Mouse (Mus musculus): Measurements from ENCODE around the gene Aldoc.
A peak's percentile ranks its signal among the peaks of the same experiment; 100 is the strongest.
"Not testable (repeated sequence)": the region's sequence is repeated elsewhere in the genome, so short reads cannot be mapped to it uniquely, and the experiment has no call there.

Gene Aldoc

GRCm38 (mm10) chr11:78322860-78323259 is at the start of gene Aldoc:
Aldoc (plus strand) TSS chr11:78322968.
- DNase-seq (ENCODE audit: low spot score) = no peak

DNA sequence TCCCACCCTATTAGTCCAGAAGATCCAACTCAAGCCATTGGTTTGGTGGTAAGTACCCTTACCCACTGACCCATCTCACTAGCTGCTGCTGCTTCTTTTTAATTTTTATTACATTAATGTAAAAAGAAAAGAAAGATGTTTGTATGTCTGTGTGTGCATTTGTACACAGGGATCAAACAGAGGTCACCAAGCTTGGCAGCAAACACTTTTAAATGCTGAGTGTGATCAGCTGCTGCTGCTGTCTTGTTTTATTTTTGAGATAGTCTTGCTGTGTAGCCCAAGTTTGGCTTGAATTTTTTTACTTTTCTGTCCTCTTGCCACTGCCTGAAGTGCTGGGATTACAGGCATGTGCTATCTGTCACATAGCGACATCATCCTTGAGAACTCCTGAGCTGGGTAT is 47.2 kb upstream of the Aldoc start:
- no peak for DNase-seq (ENCODE audit: low spot score)

DNA sequence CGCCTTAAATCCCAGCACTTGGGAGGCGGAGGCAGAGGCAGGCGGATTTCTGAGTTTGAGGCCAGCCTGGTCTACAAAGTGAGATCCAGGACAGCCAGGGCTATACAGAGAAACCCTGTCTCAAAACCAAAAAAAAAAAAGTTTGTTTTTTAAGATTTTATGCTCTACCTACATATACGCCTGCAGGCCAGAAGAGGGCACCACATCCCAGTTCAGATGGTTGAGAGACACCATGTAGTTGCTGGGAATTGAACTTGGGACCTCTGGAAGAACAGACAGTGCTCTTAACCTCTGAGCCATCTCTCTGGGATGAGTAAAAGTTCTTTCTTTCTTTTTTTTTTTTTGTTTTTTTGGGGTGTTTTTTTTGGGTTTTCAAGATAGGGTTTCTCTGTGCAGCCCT is 46.6 kb upstream of the Aldoc start:
- not testable (repeated sequence) for DNase-seq (ENCODE audit: low spot score)

DNA sequence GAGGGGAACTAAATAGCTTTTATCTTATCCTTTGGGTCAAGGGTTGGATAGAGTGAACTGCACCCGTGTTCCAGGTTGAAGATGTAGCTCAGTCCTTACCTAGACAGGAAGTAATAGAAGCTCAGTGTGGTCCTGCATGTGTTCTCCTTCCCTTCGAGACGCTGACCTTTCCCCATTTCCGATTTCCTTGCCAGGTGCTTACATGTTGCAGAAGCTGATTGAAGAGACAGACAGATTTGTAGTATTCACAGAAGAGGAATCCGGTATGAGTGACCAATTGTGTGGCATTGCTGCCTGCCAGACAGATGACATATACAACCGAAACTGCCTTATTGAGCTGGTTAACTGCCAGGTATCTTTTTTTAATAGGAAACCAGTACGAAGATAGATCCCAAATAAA is 43.9 kb upstream of the Aldoc start:
- no peak for DNase-seq (ENCODE audit: low spot score)

GRCm38 (mm10) chr11:78279586-78279985 is 43.2 kb upstream of the Aldoc start:
- no peak for DNase-seq (ENCODE audit: low spot score)

DNA sequence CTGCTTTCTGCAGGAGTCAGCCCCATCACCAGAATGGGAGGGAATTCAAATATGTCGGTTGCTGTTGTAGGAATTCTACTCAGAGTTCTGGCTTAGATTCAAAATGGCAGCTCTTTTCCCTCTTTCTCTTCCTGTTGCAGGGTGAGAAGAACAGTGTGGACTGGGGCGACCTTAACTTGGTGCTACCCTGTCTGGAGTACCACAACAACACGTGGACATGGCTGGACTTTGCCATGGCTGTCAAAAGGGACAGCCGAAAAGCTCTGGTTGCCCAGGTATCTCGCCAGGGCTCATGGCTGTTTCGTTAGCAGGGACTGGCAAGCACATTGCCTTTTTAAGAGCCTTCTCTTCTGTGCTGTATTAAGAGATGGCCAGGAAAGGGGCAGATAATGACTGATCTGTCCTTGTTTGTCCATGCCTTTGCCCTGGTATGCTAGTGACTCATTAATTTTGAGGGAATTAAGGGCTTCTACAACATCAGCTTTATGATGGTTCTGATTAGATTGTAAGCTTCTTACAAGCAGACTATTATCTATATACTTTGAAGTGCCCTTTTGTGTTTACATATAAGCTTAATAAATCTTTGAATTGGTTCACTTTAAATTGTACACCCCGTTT is 33.5 kb upstream of the Aldoc start:
- no peak for DNase-seq (ENCODE audit: low spot score)

DNA sequence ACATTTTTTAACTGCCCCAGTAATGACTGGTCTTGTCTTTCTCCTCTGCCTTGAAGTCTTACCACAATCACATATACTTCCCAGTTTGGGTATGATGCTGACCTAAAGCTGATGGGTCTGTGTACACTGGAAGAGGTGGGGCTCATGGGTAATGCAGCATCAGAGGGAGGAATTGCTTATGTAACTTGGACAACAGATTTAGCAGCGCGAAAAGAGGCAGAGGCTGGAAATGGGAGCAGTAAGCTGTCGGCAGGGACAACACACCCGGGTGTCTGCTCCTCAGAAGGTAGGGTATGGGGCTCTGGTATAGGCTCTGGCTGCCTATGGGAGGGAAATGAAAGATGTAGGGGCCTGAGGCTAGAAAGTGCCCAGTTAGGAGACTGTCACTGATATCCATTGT is 32.1 kb upstream of the Aldoc start, which contains the start of gene BC030499:
BC030499 (plus strand) TSS at position 188 of the 400 bp plus-strand sequence.
- no peak for DNase-seq (ENCODE audit: low spot score)

GRCm38 (mm10) chr11:78294585-78294984 is 28.2 kb upstream of the Aldoc start:
- no peak for DNase-seq (ENCODE audit: low spot score)

DNA sequence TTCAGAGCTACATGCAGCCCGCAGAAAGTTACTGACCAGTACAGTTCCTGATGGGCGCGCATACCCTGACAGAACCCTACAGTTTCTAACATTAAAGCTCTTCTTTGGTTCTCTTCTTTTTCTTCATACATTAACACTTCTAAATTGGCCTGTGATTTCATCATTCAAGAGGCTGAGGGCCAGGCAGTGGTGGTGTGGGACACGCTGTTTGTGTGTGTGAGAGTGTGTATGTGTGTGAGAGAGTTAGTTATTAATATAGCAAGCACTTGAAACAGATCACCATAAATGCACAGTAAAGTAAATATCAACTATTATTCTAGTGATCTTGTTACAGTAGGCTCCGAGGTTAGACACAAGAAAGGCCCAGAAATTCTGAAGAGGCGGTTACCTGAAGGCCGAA is 21.9 kb upstream of the Aldoc start:
- DNase-seq (ENCODE audit: low spot score) = no peak

GRCm38 (mm10) chr11:78301357-78302084 is 21.2 kb upstream of the Aldoc start, which contains the start of gene Spag5:
Spag5 (plus strand) TSS chr11:78301529.
- DNase-seq (ENCODE audit: low spot score) = peak; percentile 85

DNA sequence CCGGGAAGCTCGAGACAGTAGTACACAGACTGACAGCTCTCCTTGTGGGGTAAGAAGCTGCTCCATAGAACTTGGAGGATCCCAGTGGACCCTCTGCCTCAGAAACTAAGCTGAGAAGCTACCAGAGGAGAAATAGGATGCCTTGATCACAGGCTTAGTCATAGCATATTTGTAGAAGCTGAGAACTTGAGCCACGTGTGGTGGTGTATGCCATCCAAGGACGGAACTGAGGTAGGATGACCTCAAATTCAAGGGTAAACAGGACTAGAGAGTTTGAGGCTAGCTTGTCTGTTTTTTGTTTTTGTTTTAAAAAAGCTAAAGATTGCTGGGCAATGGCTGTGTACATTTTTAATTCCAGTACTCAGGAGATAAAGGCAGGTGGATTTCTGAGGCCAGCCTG is 17.5 kb upstream of the Aldoc start:
- DNase-seq (ENCODE audit: low spot score) = no peak

DNA sequence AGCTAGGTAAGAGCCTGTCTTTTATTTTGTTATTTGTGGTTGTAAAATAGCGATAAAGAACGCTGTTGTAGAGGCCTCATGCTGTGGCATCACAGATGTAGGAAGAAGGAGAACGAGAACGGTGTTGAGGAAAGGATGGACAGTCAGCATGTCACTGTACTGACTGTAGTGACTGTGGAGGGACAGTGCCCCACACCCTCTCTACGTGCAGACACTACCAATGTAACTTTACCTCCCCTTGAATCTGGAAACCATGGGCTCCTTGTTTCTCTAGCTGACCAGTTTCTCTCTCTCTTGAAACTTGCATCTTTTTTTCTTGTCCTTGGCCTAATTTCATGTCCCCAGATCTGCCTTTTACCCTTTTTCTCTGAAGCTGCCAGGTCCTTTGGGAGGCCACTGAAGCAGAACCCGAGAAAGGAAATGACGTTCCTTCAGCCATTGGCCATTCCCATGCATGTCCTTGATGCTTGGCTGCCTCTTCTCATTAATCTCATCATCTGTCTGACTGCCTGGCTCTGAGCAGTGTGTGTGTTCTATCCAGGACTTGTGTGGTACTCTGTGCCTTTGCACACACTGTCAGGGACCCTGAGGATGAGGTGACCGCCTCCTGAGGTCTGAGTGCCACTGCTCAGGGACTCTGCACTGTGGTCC is 11.8 kb upstream of the Aldoc start:
- no peak for DNase-seq (ENCODE audit: low spot score)

GRCm38 (mm10) chr11:78313662-78314061 is 9.1 kb upstream of the Aldoc start:
- peak; percentile 28 for DNase-seq (ENCODE audit: low spot score)

- DNase-seq (ENCODE audit: low spot score) = no peak
Measured at GRCm38 (mm10) chr11:78318411-78318810, 4.4 kb upstream of the Aldoc start.

GRCm38 (mm10) chr11:78322076-78322831 is 514 bp upstream of the Aldoc start:
- no peak for DNase-seq (ENCODE audit: low spot score)

DNA sequence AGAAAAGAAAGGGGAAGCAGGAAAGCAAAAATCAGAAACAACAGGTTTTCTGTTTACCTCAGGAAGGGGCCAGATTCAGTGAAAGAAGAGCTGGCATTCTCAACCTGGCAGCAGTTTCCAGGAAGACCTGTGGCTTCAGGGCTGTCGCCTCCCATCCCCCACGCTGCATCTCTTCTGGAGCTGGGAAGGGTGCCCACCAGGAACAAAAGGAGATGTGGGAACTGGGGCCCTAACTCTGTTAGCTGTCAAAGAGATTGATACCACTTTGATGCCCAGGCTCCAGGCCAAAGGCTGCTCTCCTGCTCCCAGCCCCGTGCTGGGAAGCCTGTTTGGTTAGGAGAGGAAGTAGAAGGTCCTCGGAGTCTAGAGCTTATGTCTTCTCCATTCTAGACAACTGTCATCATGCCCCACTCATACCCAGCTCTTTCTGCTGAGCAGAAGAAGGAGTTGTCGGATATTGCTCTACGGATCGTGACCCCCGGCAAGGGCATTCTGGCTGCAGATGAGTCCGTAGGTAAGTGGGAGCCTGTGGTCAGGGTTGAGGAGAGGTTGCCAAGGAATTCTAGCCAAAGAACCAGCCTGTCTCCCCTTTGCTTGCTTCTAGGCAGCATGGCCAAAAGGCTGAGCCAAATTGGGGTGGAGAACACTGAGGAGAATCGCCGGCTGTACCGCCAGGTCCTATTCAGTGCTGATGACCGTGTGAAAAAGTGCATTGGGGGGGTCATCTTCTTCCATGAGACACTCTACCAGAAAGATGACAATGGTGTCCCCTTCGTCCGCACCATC is 1.4 kb downstream of the Aldoc start:
- DNase-seq (ENCODE audit: low spot score) = no peak

GRCm38 (mm10) chr11:78324965-78325364 is 2.2 kb downstream of the Aldoc start:
- no peak for DNase-seq (ENCODE audit: low spot score)

- DNase-seq (ENCODE audit: low spot score) = no peak
Measured at GRCm38 (mm10) chr11:78327215-78327614, 4.4 kb downstream of the Aldoc start.

- peak; percentile 96 for DNase-seq (ENCODE audit: low spot score)
Measured at GRCm38 (mm10) chr11:78327634-78328511, 5.1 kb downstream of the Aldoc start, which contains the start of gene Pigs. Pigs (plus strand) TSS chr11:78328415.

- DNase-seq (ENCODE audit: low spot score) = no peak
Measured at GRCm38 (mm10) chr11:78328512-78329056, 5.8 kb downstream of the Aldoc start.

Data from adipocyte (in vitro differentiated cells).